Mouse (Mus musculus) liver, postnatal 0 days (tissue): Measurements from ENCODE around the gene Gm21992.

Experiments
- CTCF ChIP-seq: sonication (generic); IDR thresholded peaks from 2 replicates; pipeline ENCODE4 v1.5.1; 2016; ENCODE audit warnings: antibody characterized with exemption, low read depth
- EP300 ChIP-seq: IDR thresholded peaks from 2 replicates; pipeline ENCODE4 v1.6.1; 2016; ENCODE audit warnings: antibody characterized with exemption, low read depth, mild to moderate bottlenecking

- TF ChIP-seq EP300 = no peak
- no peak for TF ChIP-seq CTCF
Measured at GRCm38 (mm10) chr19:4720671-4721244, 90.7 kb downstream of the Gm21992 start.
